Mouse (Mus musculus): Measurements from ENCODE around the gene Cers1.

Gene Cers1

GRCm38 (mm10) chr8:70315624-70316510, at the start of gene Cers1:
Cers1 (plus strand) TSS chr8:70315775.
- peak; percentile 80 for DNase-seq (ENCODE audit: low spot score)

- no peak for DNase-seq (ENCODE audit: low spot score)
Observed at GRCm38 (mm10) chr8:70267674-70268073, 47.9 kb upstream of the Cers1 start.

GRCm38 (mm10) chr8:70268311-70268710, 47.3 kb upstream of the Cers1 start:
- DNase-seq (ENCODE audit: low spot score), result no peak

GRCm38 (mm10) chr8:70268799-70269565, 46.6 kb upstream of the Cers1 start:
- DNase-seq (ENCODE audit: low spot score), result peak; percentile 42

GRCm38 (mm10) chr8:70272949-70273348, 42.6 kb upstream of the Cers1 start:
- DNase-seq (ENCODE audit: low spot score), result no peak

GRCm38 (mm10) chr8:70274350-70274749, 41.2 kb upstream of the Cers1 start:
- DNase-seq (ENCODE audit: low spot score), result no peak

GRCm38 (mm10) chr8:70276476-70276875, 39.1 kb upstream of the Cers1 start:
- no peak for DNase-seq (ENCODE audit: low spot score)

GRCm38 (mm10) chr8:70278175-70278574, 37.4 kb upstream of the Cers1 start:
- no peak for DNase-seq (ENCODE audit: low spot score)

- DNase-seq (ENCODE audit: low spot score), result no peak
Observed at GRCm38 (mm10) chr8:70279266-70279665, 36.3 kb upstream of the Cers1 start.

GRCm38 (mm10) chr8:70281001-70281400, 34.6 kb upstream of the Cers1 start:
- DNase-seq (ENCODE audit: low spot score), result no peak

- DNase-seq (ENCODE audit: low spot score), result peak; percentile 98
Observed at GRCm38 (mm10) chr8:70282603-70283135, 32.9 kb upstream of the Cers1 start, which contains the start of gene Homer3. Homer3 (plus strand) TSS chr8:70282827.

- DNase-seq (ENCODE audit: low spot score), result peak; percentile 46
Observed at GRCm38 (mm10) chr8:70283136-70284077, 32.2 kb upstream of the Cers1 start.

- DNase-seq (ENCODE audit: low spot score), result no peak
Observed at GRCm38 (mm10) chr8:70284421-70284820, 31.2 kb upstream of the Cers1 start.

- no peak for DNase-seq (ENCODE audit: low spot score)
Observed at GRCm38 (mm10) chr8:70285304-70285703, 30.3 kb upstream of the Cers1 start.

- no peak for DNase-seq (ENCODE audit: low spot score)
Observed at GRCm38 (mm10) chr8:70286737-70287136, 28.8 kb upstream of the Cers1 start.

- no peak for DNase-seq (ENCODE audit: low spot score)
Observed at GRCm38 (mm10) chr8:70293988-70294405, 21.6 kb upstream of the Cers1 start.

- no peak for DNase-seq (ENCODE audit: low spot score)
Observed at GRCm38 (mm10) chr8:70300881-70301280, 14.7 kb upstream of the Cers1 start.

GRCm38 (mm10) chr8:70302358-70302890, 13.2 kb upstream of the Cers1 start, which contains the start of the genes Ddx49 and Cope:
Ddx49 (minus strand) TSS chr8:70302489.
Cope (plus strand) TSS chr8:70302518.
- peak; percentile 95 for DNase-seq (ENCODE audit: low spot score)

GRCm38 (mm10) chr8:70302901-70303300, 12.7 kb upstream of the Cers1 start:
- no peak for DNase-seq (ENCODE audit: low spot score)

GRCm38 (mm10) chr8:70309311-70309710, 6.3 kb upstream of the Cers1 start:
- peak; percentile 64 for DNase-seq (ENCODE audit: low spot score)

- no peak for DNase-seq (ENCODE audit: low spot score)
Observed at GRCm38 (mm10) chr8:70313399-70313798, 2.2 kb upstream of the Cers1 start.
